Mouse (Mus musculus) lung, postnatal 0 days (tissue): Measurements from ENCODE around the gene Gnai3.

Experiments used
- CTCF ChIP-seq: IDR thresholded peaks from 2 replicates; pipeline ENCODE4 v1.5.1; 2016; ENCODE audit warnings: antibody characterized with exemption, mild to moderate bottlenecking
- EP300 ChIP-seq: IDR thresholded peaks from 2 replicates; pipeline ENCODE4 v1.6.1; 2016; ENCODE audit warnings: antibody characterized with exemption, mild to moderate bottlenecking, control low read depth

DNA sequence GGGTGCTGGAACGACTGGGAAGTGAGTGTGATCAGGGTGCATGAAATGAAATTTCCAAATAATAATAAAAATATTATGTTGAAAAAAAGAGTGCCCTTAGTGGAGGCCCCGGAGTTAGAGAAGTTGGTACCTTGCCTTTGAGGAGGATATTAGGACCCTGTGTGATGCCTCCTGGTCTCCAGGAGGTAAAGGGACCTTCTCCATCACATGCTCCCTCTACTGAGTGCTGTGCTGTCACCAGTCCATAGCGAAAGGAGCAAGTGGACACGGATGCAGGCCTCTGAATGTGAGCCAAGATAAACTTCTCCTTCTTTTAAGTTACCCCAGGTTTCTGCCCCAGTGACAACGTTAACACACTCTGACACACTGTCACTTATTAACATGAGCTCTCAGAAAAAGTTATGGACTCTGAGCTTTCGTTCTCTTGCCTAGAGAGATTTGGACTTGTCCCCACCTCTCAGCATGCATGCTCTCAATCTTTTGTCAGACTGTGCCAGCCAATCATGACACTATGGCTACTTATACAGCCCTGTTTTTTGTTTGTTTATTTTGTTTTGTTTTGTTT, 78.5 kb downstream of the Gnai3 start:
- no peak for TF ChIP-seq CTCF
- TF ChIP-seq EP300 = no peak
